Mouse (Mus musculus) forebrain, embryonic 12.5 days (tissue): Measurements from ENCODE around the gene Ppp1r27. TPM values are rescaled to one million over a fixed set of nuclear protein-coding genes. Genes with fewer than 3 reads are reported as not detected.

Experiments
- ATAC-seq: fragments of 200-750 bp; cut with Nextera tagmentation; 2 replicates; pipeline ENCODE4 v1.8.0; 2017; ENCODE audit warnings: moderate TSS enrichment; ENCODE audit not compliant: low FRiP score
- H3K27ac ChIP-seq: fragments of 300-500 bp; sonication (generic); 2 replicates; pipeline ENCODE4 v1.5.1; 2016; ENCODE audit warnings: mild to moderate bottlenecking
- H3K27me3 ChIP-seq: fragments of 300-500 bp; sonication (generic); 2 replicates; pipeline ENCODE4 v1.6.1; 2016; ENCODE audit warnings: mild to moderate bottlenecking
- H3K36me3 ChIP-seq: fragments of 300-500 bp; sonication (generic); replicated peaks from 2 replicates; pipeline ENCODE4 v1.6.1; 2016; ENCODE audit warnings: mild to moderate bottlenecking
- H3K4me1 ChIP-seq: fragments of 300-500 bp; sonication (generic); 2 replicates; pipeline ENCODE4 v1.6.1; 2016
- H3K4me2 ChIP-seq: fragments of 300-500 bp; sonication (generic); 2 replicates; pipeline ENCODE4 v1.6.1; 2016; ENCODE audit warnings: mild to moderate bottlenecking, moderate library complexity
- H3K4me3 ChIP-seq: fragments of 300-500 bp; sonication (generic); replicated peaks from 2 replicates; pipeline ENCODE4 v1.5.1; 2016; ENCODE audit warnings: mild to moderate bottlenecking
- H3K9ac ChIP-seq: fragments of 300-500 bp; sonication (generic); 2 replicates; pipeline ENCODE4 v1.6.1; 2016; ENCODE audit warnings: mild to moderate bottlenecking
- H3K9me3 ChIP-seq: fragments of 300-500 bp; sonication (generic); 2 replicates; pipeline ENCODE4 v1.6.1; 2016
- WGBS: fragments of 180-500 bp; shearing (Covaris S2); methylation state at CpG from one replicate; pipeline ENCODE4 v1.1.7; 2016; 5-methylcytosine and 5-hydroxymethylcytosine counted together
- polyA plus RNA-seq: library from polyadenylated mRNA; unstranded; fragments of >200 nt; fragmentation: Nextera tagmentation; extraction: Ambion mirVana; gene quantifications from 2 replicates; pipeline ENCODE4 v1.2.1, GENCODE M21; 2016

The Ppp1r27 gene
- polyA plus RNA-seq, 1 experiment from 2014 or later: not detected

DNA sequence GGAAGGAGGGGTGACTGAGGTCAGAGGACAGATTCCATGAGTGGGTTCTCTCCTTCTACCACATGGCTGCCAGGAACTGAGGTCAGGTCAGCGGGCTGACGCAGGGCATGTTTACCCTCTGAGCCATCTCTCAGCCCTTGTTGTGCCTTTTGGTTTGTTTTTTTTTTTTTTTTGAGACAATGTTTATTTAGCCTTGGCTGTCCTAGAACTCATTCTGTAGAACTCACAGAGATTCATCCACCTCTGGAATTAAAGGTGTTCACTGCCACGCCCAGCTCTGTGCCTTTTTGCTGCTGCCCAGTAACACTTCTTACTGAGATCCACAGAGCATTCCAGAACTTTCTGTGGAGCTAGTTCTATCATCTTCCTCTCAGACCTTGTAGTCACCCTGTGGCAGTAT, 45.3 kb downstream of the Ppp1r27 start:
- Histone ChIP-seq H3K4me2 (no peak overlapping the region), H3K4me1 (peaks cover 7% of the 10 kb centered on the region), H3K36me3 (no peaks in the 10 kb centered on the region), H3K9ac (no peak overlapping the region), H3K27ac (no peak overlapping the region), H3K9me3 (no peaks in the 10 kb centered on the region), H3K4me3 (no peak overlapping the region), H3K27me3 (peaks cover 3% of the 10 kb centered on the region; the same call in 1 of the 2 replicates)
- WGBS: 87% methylated on average over 3 of the region's 3 CpGs
- ATAC-seq: no peak

DNA sequence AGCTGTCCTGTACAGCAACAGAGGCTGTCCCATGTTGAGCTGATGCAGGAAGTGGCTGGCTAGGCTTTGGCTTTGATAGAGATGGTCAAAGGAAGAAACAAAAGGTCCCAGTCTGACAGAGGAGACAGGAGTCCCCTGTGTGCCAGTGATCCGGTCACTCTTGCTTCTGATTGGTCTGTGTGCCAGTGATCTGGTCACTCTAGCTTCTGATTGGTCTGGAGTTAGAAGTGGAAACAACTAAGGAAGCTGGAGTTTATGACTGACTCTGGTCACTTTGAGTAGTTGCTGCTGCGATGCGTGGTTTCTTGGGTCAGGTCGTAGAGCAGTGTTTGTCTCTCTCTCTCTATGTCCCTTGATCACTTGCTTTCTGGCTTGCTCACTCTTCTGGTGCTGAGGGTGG, 49.2 kb downstream of the Ppp1r27 start:
- 87% methylated on average over 4 of the region's 4 CpGs for WGBS
- Histone ChIP-seq H3K9ac (no peak overlapping the region), H3K4me1 (no peaks in the 10 kb centered on the region), H3K4me2 (no peak overlapping the region), H3K4me3 (no peak overlapping the region), H3K9me3 (no peaks in the 10 kb centered on the region), H3K36me3 (peaks cover 28% of the 10 kb centered on the region), H3K27ac (no peak overlapping the region), H3K27me3 (no peaks in the 10 kb centered on the region)
- ATAC-seq: no peak

DNA sequence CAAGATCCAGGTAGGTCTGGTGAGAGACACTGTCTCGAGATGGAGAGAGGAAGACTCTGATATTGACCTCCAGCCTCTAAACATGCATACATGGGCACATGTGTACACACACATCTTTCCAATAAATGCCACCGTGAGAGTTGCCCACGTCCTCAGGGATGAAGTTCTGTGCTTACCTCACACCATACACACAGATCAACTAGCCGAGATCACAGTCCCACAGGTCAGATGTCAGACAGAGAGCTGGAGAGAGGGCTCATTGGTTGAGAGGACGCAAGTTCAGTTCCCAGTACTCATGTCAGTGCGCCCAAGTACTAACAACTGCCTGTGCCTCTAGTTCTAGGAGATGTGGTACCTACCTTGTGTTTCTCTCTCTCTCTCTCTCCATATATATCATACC, 49.9 kb downstream of the Ppp1r27 start:
- no peak overlapping the region for H3K9ac ChIP-seq
- ATAC-seq: no peak
- no peaks in the 10 kb centered on the region for H3K9me3 ChIP-seq
- no peak overlapping the region for H3K4me2 ChIP-seq
- WGBS: 73% methylated on average over 6 of the region's 6 CpGs
- no peak overlapping the region for H3K4me3 ChIP-seq
- H3K4me1 ChIP-seq: no peaks in the 10 kb centered on the region
- H3K27me3 ChIP-seq: no peaks in the 10 kb centered on the region
- H3K27ac ChIP-seq: no peak overlapping the region
- peaks cover 34% of the 10 kb centered on the region for H3K36me3 ChIP-seq

DNA sequence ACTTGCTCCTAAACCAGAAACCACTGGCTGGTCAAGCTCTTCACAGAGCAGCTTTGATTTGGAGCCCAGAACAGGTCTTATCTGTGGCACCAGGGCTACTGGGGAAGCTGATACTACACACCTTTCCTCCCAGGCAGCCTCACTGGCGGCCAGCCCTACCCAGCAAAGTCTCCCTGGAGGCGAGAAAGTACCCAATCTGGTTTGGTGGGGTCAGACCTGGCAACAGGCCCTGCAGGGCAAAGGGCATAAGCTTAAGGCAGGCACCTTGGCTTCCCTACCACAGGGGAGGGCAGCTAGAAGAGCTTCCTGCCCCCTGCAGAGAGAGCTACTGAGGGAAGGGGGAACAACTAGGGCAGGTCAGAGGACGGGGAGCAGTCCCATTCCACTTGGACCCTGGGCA, 50.6 kb downstream of the Ppp1r27 start:
- no peak overlapping the region for H3K27ac ChIP-seq
- no peaks in the 10 kb centered on the region for H3K27me3 ChIP-seq
- no peak for ATAC-seq
- no peak overlapping the region for H3K4me2 ChIP-seq
- H3K4me3 ChIP-seq: no peak overlapping the region
- WGBS: 29% methylated on average over 3 of the region's 3 CpGs
- peaks cover 40% of the 10 kb centered on the region for H3K36me3 ChIP-seq
- H3K9ac ChIP-seq: no peak overlapping the region
- no peaks in the 10 kb centered on the region for H3K4me1 ChIP-seq
- no peaks in the 10 kb centered on the region for H3K9me3 ChIP-seq

Other genes starting within 250 kb of the Ppp1r27 start
- gene Actg1, start 202.6 kb downstream of the Ppp1r27 start, polyA plus RNA-seq: 2,923 and 2,975 TPM in 2 replicates
- 0.82 and 0.91 TPM in 2 replicates for gene Fscn2, start 189.6 kb downstream of the Ppp1r27 start, polyA plus RNA-seq
- 47.3 and 47.4 TPM in 2 replicates for gene Faap100, start 172.4 kb downstream of the Ppp1r27 start, polyA plus RNA-seq
- gene Nploc4, start 113.4 kb downstream of the Ppp1r27 start, polyA plus RNA-seq: 49.2 and 50.8 TPM in 2 replicates
- 0.18 TPM in 1 of 2 replicates, not detected in the other for gene Tspan10, start 108.5 kb downstream of the Ppp1r27 start, polyA plus RNA-seq
- gene Pde6g, start 97.6 kb downstream of the Ppp1r27 start, polyA plus RNA-seq: 0.17 and 0.38 TPM in 2 replicates
- gene Oxld1, start 93.1 kb downstream of the Ppp1r27 start, polyA plus RNA-seq: 8.6 and 10.9 TPM in 2 replicates
- 34.5 and 35.4 TPM in 2 replicates for gene Ccdc137, start 93.0 kb downstream of the Ppp1r27 start, polyA plus RNA-seq
- 48.2 and 50.1 TPM in 2 replicates for gene Arl16, start 83.5 kb downstream of the Ppp1r27 start, polyA plus RNA-seq
- 130 and 135 TPM in 2 replicates for gene Mrpl12, start 66.5 kb downstream of the Ppp1r27 start, polyA plus RNA-seq
- 43.4 and 46.0 TPM in 2 replicates for gene Slc25a10, start 59.3 kb downstream of the Ppp1r27 start, polyA plus RNA-seq
- gene Gcgr, start 20.4 kb downstream of the Ppp1r27 start, polyA plus RNA-seq: 0.09 TPM in 1 of 2 replicates, not detected in the other
- gene Mcrip1, start 1.4 kb downstream of the Ppp1r27 start, polyA plus RNA-seq: 209 and 214 TPM in 2 replicates
- 334 and 362 TPM in 2 replicates for gene P4hb, start 22.1 kb upstream of the Ppp1r27 start, polyA plus RNA-seq
- gene Arhgdia, start 30.5 kb upstream of the Ppp1r27 start, polyA plus RNA-seq: 496 and 513 TPM in 2 replicates
- 561 and 697 TPM in 2 replicates for gene Alyref, start 47.2 kb upstream of the Ppp1r27 start, polyA plus RNA-seq
- gene Anapc11, start 47.3 kb upstream of the Ppp1r27 start, polyA plus RNA-seq: 179 and 186 TPM in 2 replicates
- gene Npb, start 57.3 kb upstream of the Ppp1r27 start, polyA plus RNA-seq: 0.40 TPM in 1 of 2 replicates, not detected in the other
- 139 and 142 TPM in 2 replicates for gene Pcyt2, start 66.8 kb upstream of the Ppp1r27 start, polyA plus RNA-seq
- gene Sirt7, start 74.1 kb upstream of the Ppp1r27 start, polyA plus RNA-seq: 43.1 and 43.3 TPM in 2 replicates
- gene Mafg, start 82.5 kb upstream of the Ppp1r27 start, polyA plus RNA-seq: 30.9 and 32.9 TPM in 2 replicates
- gene Pycr1, start 92.6 kb upstream of the Ppp1r27 start, polyA plus RNA-seq: 32.5 and 32.8 TPM in 2 replicates
- gene Myadml2, start 97.0 kb upstream of the Ppp1r27 start, polyA plus RNA-seq: not detected in 2 replicates
- gene Notum, start 110.0 kb upstream of the Ppp1r27 start, polyA plus RNA-seq: 0.13 and 0.49 TPM in 2 replicates
- 132 and 145 TPM in 2 replicates for gene Aspscr1, start 121.8 kb upstream of the Ppp1r27 start, polyA plus RNA-seq
- 125 and 127 TPM in 2 replicates for gene Cenpx, start 162.6 kb upstream of the Ppp1r27 start, polyA plus RNA-seq
- 73.8 and 74.7 TPM in 2 replicates for gene Lrrc45, start 162.8 kb upstream of the Ppp1r27 start, polyA plus RNA-seq
- 48.3 and 48.5 TPM in 2 replicates for gene Rac3, start 170.3 kb upstream of the Ppp1r27 start, polyA plus RNA-seq
- 9.1 and 9.2 TPM in 2 replicates for gene Dcxr, start 176.1 kb upstream of the Ppp1r27 start, polyA plus RNA-seq
- 0.67 and 0.95 TPM in 2 replicates for gene Cbr2, start 181.0 kb upstream of the Ppp1r27 start, polyA plus RNA-seq
- 5.2 and 6.1 TPM in 2 replicates for gene Hmga1b, start 211.7 kb upstream of the Ppp1r27 start, polyA plus RNA-seq
- gene Rfng, start 233.1 kb upstream of the Ppp1r27 start, polyA plus RNA-seq: 58.1 and 63.7 TPM in 2 replicates
- 246 and 247 TPM in 2 replicates for gene Gps1, start 233.1 kb upstream of the Ppp1r27 start, polyA plus RNA-seq
- 67.9 and 69.6 TPM in 2 replicates for gene Dus1l, start 245.3 kb upstream of the Ppp1r27 start, polyA plus RNA-seq